Mouse (Mus musculus): ENCODE measurements around the gene Tctex1d4.

Tctex1d4 gene

DNA sequence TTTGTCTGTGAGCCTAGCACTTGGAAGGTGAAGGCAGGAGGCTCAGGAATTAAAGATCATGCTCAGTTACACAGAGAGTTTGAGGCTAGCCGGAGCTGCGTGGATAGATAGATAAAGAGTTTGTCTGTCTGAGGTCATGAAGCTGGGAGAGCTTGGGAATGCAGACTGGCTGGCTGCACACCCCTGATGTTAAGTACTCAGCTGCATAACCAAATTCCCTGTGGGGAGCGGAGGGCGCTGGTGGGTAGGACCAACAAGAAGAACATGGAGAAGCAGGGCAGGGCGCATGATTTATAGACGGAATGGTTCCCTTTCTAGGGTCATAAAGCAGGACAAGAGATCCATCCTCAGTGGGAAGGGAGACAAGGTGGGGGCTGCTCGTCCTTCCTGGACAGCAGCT lies 16.4 kb downstream of the Tctex1d4 start:
- no peak for DNase-seq

DNA sequence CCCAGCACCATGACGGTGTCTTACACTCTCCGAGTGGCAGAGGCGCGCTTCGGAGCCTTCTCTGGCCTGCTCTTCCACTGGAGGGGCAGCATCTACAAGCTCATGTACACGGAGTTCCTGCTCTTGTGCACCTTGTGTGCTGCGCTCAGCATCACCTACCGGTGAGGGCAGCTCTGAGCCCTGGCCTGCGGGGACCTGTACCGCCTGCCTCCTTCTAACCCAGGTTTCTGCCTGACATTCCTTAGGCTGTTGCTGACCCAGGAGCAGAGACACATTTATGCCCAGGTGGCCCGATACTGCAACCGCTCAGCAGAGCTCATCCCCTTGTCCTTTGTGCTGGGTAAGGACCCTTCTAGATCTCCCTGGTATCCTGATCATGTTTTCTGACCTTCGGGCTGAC lies 18.7 kb downstream of the Tctex1d4 start:
- peak; percentile 1 for DNase-seq

DNA sequence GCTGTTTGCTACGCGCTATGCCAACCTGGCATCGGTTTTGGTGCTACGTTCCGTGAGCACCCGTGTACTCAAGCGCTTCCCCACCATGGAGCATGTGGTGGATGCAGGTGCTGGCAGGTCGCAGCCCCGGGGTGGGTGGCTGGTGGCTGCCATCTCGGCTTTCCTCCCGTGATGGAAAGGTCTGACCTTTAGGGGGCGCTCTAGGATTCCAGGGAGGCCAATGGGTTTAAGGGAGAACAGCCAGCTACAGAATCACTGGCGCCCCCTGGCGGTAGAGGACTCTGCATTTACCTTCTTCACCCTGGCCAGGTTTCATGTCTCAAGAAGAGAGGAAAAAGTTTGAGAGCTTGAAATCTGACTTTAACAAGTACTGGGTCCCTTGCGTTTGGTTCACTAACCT lies 19.6 kb downstream of the Tctex1d4 start:
- DNase-seq: peak; percentile 84

DNA sequence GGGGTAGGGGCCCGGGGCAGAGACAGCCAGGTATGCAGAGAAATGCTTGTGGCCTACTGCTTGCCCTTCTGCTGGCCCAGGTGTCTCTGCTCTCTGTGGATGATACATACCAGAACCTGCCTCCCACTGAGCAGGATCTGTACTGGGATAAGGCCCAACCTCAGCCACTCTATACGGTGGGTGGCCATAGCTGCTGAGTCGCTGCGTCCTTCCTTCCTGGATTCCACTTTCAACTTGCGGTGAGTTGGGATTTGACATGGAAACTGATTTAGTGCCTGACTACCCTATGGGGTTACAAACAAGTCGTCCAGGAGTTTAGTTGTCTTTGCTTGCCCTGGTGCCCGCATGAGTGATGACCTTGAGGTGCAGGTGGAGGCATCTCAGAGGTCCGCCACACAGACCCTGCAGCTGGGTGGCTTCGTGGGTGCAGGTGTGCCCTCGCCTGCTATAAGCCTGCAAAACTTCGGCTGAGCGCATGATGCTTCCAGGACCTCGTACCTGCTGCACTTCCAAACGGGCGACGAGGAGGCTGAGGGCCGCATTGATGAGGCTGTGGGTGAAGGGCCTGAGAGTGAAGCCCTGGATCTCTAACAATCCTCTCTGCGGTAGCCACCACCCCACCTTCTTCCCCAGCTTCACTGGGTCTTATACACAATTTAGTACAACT lies 21.6 kb downstream of the Tctex1d4 start:
- DNase-seq: no peak

DNA sequence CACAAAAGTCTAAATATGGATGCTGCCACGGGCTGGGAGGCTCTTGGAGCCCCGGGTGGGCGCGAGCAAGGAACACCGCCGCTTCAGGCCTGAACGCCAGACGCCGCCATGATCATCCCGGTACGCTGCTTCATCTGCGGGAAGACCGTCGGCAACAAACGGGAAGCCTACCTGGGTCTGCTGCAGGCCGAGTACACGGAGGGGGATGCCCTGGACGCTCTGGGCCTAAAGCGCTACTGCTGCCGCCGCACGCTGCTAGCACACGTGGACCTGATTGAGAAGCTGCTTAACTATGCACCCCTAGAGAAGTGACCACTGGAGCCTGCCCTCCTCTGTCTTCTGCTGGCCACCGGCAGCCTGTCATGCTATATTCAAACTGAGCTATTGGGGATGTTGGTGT lies 22.2 kb downstream of the Tctex1d4 start:
- DNase-seq: no peak

DNA sequence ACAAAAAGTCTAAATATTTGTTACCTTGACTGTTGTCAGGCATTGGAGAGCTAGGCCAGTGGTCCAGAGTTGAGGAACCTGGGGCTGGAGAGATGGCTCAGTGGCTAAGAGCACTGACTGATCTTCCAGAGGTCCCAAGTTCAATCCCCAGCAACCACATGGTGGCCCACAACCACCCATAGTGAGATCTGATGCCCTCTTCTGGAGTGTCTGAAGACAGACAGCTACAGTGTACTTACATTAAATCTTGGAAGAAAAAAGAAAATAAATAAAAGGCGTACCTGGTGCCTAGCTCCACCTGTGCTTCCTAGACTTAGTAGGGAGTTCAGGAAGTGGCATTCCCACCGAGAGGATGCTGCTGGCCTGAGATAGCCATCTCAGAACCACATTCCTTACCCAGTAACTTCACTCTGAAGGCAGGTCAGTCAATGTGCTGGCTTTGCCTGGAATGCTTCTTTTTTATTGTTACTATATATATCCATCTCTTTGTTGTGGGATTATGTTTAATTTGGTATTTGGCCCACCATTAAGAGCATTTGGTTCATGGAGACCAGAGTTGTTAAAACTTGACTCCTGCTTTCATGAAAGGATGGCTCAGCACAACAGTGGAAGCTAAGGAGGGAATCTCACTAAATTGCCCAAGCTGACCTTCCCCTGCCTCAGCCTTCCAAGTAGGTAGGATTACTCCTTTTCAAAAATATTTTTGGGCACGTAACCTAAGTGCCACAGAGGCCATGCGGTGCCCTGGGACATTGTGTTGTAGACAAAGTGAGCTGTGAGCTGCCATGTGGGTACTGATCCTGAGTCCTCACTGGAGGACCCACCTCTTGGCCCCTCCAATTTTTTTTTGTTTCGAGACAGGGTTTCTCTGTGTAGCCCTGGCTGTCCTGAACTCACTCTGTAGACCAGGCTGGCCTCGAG lies 23.0 kb downstream of the Tctex1d4 start:
- no peak for DNase-seq

DNA sequence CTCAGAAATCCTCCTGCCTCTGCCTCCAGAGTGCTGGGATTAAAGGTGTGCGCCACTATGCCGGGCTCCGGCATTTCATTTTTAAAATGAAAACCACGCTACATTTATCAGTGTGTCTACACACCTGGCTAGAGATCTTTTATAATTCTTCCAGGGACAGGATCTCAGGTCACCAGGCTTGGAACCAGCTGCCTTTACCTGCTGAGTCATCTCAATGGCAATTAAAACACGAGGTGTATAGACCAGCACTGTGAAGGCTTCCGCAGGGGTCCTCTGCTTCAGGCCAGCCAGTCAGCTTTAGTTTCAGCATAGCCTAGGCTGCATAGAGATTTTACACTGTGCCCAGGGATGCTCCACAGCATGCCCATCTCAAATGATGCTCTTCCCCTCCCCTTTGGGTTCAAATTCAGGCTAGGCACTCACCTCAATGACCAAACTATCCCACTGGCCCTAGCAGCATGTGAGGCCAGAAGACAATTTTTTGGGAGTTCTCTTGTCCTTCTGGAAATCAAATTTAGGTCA lies 23.7 kb downstream of the Tctex1d4 start:
- no peak for DNase-seq

DNA sequence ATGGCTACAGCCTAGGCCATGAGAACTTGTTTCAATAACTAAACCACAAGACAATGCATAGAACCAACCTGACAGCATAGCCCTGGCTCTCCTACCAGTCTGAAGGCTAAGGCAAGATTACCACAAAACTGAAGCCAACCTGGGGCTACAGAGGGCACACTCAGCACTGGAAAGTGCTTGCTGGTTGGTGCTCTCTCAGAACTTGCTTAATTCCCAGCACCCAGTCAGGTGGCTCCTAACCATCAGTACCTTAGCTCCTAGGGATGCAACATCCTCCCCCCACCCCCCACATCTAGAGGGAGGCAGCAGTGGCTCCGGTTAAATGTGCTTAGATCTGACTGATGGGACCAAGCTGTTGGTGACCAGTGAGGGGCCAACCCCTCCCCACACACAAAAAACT lies 24.8 kb downstream of the Tctex1d4 start:
- DNase-seq: no peak

DNA sequence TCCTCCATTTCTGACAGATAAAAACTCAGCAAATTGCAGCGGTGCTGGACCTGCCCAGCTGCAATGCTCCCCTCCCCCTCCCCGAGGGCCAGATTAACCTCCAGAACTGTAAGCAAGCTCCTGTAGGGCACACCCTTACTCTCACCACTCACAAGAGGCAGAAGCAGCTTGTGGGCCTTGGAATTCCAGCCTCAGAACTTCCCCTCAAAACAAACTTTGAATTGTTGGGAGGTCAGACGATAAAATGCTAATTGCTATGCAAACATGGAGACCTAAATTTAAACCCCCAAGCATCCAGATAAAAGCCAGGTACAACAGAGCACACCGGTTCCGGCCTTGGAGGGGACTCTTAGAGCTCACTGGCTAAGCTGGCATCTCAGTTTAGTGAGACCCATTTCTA lies 26.1 kb downstream of the Tctex1d4 start:
- DNase-seq: no peak

DNA sequence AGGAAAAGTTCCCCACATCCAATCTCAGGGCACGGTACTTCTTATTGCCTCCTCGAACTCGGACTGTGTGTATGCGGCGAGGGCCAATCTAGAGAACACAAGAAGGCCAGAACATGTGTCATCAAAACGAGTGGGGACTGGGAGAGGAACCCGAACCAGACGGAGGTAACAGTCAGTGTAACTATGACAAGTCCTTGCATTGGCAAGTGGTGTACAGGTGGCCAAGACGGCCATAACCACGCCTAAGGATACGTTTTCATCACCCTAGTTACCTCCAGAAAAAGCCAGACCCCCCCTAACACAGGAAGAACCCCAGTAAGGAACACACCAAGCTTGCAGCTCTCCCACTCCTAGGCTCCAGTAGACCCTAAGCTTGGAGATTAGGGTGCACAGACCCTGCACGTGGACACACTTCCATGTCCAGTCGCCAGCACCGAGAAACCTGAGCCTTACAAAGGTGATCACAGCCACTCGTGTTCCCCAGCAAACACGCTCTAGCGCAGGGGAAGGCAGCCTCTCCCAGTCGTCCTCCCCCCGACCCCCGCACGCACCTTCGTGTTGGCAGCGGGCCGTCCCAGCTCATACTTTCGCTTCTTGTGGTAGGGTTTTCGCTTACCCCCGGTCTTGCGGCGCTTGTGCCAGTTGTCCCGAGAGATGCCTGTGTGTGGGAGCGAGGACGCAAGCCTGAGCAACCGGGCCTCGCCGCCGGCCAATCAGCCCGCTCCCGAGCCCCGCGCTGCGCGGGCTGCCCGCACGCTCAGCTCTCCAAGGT lies 28.6 kb downstream of the Tctex1d4 start:
- no peak for DNase-seq

DNA sequence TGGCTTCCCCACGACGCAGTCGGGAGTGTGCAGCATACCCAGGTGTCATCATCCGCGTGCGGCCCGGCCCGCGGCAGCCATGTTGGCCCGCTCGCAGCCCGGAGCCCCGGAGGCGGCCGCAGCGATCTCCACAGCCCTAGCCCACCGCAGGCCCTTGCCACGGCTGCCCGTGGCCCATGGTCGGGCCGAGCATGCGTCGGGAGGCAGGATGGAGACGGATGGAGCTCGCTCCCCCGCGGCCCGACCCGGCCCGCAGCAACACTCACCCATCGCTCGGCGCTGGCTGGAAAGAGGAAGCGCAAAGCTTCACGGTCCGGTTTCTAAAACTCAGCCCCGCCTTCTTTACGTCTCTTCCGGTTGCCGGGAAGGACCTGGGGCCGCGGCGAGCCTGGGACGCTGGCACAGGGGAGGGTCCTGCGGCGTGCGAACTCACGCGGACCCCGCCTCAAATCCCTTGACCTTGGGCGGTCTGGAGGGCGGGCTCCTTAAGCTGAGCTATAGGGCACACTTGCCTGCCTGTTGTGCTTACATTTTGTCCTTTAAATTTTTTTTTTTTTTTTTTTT lies 29.3 kb downstream of the Tctex1d4 start, which contains the start of gene Rps8:
Gene Rps8 (minus strand): TSS at position 452 of the 564 bp plus-strand sequence.
- peak; percentile 87 for DNase-seq

DNA sequence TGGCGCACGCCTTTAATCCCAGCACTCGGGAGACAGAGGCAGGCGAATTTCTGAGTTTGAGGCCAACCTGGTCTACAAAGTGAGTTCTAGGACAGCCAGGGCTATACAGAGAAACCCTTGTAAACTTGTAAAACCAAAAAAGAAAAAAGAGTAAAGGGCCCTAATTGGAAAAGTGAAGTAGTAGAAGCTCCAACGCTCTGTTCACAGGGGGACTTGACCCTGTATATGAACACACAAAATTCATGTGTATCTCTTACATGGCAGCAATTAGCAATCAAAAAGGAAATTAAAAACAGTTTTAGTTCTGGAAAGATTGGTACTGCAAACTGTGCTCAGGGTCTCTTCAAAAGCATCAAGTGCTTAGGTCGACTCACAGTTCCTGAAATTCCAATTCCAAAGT lies 29.8 kb downstream of the Tctex1d4 start:
- DNase-seq: no peak

DNA sequence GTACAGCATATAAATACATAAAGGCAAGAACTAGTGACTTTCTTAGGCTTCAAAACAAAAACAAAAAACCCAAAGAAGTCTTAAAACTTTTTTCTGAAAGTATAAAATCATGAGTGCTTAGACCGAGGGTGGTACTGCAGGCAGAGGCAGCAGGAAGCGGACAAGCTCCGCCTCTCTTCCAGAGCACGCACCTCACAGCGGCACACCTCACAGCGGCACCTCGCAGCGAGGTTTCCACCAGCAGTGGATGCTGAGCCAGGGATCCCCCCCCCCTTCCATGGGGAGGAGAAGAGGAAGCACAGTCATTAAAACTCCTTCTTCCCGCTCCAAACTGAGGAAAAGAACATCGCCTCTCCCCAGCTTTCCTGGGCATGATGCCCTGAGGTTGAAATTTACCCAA lies 33.1 kb downstream of the Tctex1d4 start:
- no peak for DNase-seq

DNA sequence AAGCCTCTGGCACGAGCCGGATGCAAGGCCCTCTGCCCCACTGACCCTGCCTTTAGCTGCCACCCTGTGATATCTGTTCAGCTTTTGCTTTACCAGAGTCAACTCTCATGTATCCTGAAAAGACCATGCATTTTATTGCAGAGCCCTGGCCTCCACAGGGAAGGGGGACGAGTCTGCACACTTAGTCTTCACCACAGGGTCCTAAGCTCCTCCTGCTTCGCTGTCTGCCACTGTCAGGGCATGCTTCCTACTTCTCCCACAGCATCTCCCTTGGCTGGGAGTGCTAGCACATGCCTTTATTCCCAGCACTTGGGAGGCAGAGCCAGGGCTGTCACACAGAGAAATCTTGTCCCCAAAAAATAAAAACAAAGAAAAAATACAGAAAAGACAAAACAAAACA lies 34.6 kb downstream of the Tctex1d4 start:
- DNase-seq: no peak

DNA sequence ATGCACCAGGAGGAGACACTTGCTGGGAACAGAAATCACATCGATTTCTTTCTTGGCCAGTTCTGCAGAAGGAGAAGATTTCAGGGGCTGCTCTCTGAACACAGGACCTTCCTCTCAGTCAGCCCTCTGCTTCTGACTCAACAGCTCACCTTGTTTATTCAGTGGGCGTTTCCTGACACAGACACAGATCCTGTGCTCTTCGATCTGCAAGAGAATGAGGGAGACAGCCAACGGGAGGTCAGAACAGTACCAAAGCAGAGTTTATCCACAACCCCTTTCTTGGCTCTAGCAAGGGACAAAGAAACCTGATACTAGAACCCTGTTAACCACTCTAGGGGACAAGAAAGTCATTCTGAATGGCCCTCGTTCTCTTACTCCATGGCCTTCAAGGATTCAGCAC lies 43.3 kb downstream of the Tctex1d4 start:
- no peak for DNase-seq

All from cerebellum, adult 9-10 months (tissue).